Mouse (Mus musculus) left cerebral cortex, adult 2 months (tissue): Measurements from ENCODE around the gene Tenm4. TPM values are rescaled to one million over a fixed set of nuclear protein-coding genes. Genes with fewer than 3 reads are reported as not detected.

ENCODE experiments used
- DNase-seq, 2 experiments: peaks; one replicate each; pipeline ENCODE4 v3.0.0; 2021 to 2022; ENCODE audit warnings: low spot score in 2 of 2, mixed read lengths in 1 of 2; ENCODE audit errors: extremely low spot score in 1 of 2
- H3K27ac ChIP-seq: fragments of 200-600 bp; 2 replicates; pipeline ENCODE4 v1.8.1; 2022
- H3K4me3 ChIP-seq: fragments of 200-600 bp; 2 replicates; pipeline ENCODE4 v1.8.1; 2022
- CTCF ChIP-seq: fragments of 200-600 bp; IDR thresholded peaks from 2 replicates; pipeline ENCODE4 v1.8.1; 2022; ENCODE audit warnings: antibody characterized with exemption, mild to moderate bottlenecking, moderate library complexity
- intact Hi-C: fragments of 180-260 bp; cut with DNase I; formaldehyde crosslinking; loops from one replicate; pipeline ENCODE4 v1.15.1; 2025
- total RNA-seq, 2 experiments: library from RNA; stranded (reverse); gene quantifications; 2 replicates each; pipeline ENCODE4 v1.2.3; 2021

Gene Tenm4
- total RNA-seq, 2 experiments from 2014 or later, result 158 to 160 TPM

GRCm38 (mm10) chr7:96811691-96812090 is 640.6 kb downstream of the Tenm4 start:
- Histone ChIP-seq H3K27ac (no peak overlapping the region), H3K4me3 (no peak overlapping the region)
- no peak for TF ChIP-seq CTCF
- no peak for DNase-seq
- intact Hi-C loops, result no loop called here

GRCm38 (mm10) chr7:96813036-96813435 is 642.0 kb downstream of the Tenm4 start:
- intact Hi-C loops, result no loop called here
- Histone ChIP-seq H3K27ac (peak overlapping the region; percentile 55), H3K4me3 (no peak overlapping the region)
- TF ChIP-seq CTCF, result no peak
- no peak for DNase-seq

- DNase-seq, result no peak
- intact Hi-C loops, result no loop called here
- no peak for TF ChIP-seq CTCF
- H3K27ac ChIP-seq, result peak overlapping the region; percentile 55
- no peak overlapping the region for H3K4me3 ChIP-seq
These were observed 642.7 kb downstream of the Tenm4 start for GRCm38 (mm10) chr7:96813497-96814400.

- Histone ChIP-seq H3K27ac (no peak overlapping the region; the same call in 1 of the 2 replicates), H3K4me3 (no peak overlapping the region)
- intact Hi-C loops, result no loop called here
- no peak for TF ChIP-seq CTCF
- DNase-seq, result no peak
These were observed 643.5 kb downstream of the Tenm4 start for GRCm38 (mm10) chr7:96814581-96814980.

GRCm38 (mm10) chr7:96817030-96817674 is 646.1 kb downstream of the Tenm4 start:
- TF ChIP-seq CTCF, result no peak
- DNase-seq, result no peak
- Histone ChIP-seq H3K4me3 (no peak overlapping the region), H3K27ac (peak overlapping the region; percentile 73)
- intact Hi-C loops, result no loop called here

GRCm38 (mm10) chr7:96818236-96818916 is 647.3 kb downstream of the Tenm4 start:
- peak overlapping the region; percentile 71; the same call in 1 of the 2 replicates for H3K27ac ChIP-seq
- intact Hi-C loops, result no loop called here
- DNase-seq, result no peak

GRCm38 (mm10) chr7:96819538-96819937 is 648.5 kb downstream of the Tenm4 start:
- H3K27ac ChIP-seq, result peak overlapping the region; percentile 61; the same call in 1 of the 2 replicates
- no peak for DNase-seq
- H3K4me3 ChIP-seq, result no peak overlapping the region
- intact Hi-C loops, result no loop called here
- no peak for TF ChIP-seq CTCF

More at GRCm38 (mm10) chr7:96818236-96818916, 647.3 kb downstream of the Tenm4 start:
- no peak overlapping the region for H3K4me3 ChIP-seq
- TF ChIP-seq CTCF, result no peak

- H3K4me3 ChIP-seq, result no peak overlapping the region
- TF ChIP-seq CTCF, result no peak
- no peak for DNase-seq
- intact Hi-C loops, result no loop called here
- H3K27ac ChIP-seq, result peak overlapping the region; percentile 61; the same call in 1 of the 2 replicates
These were observed 649.3 kb downstream of the Tenm4 start for GRCm38 (mm10) chr7:96820343-96820742.

- H3K4me3 ChIP-seq, result no peak overlapping the region
- intact Hi-C loops, result no loop called here
- DNase-seq, result no peak
- TF ChIP-seq CTCF, result no peak
- 0 out of 2 replicates have a peak overlapping the region, but pooled peaks have one; percentile 28 for H3K27ac ChIP-seq
These were observed 655.1 kb downstream of the Tenm4 start for GRCm38 (mm10) chr7:96826101-96826500.

GRCm38 (mm10) chr7:96826672-96827071 is 655.6 kb downstream of the Tenm4 start:
- intact Hi-C loops, result no loop called here
- DNase-seq, result no peak
- no peak for TF ChIP-seq CTCF
- Histone ChIP-seq H3K4me3 (no peak overlapping the region), H3K27ac (no peak overlapping the region)

GRCm38 (mm10) chr7:96832551-96832950 is 661.5 kb downstream of the Tenm4 start:
- peak overlapping the region; percentile 42 for H3K27ac ChIP-seq
- no peak for DNase-seq

GRCm38 (mm10) chr7:96833012-96833411 is 662.0 kb downstream of the Tenm4 start:
- H3K4me3 ChIP-seq, result no peak overlapping the region
- peak overlapping the region; percentile 42 for H3K27ac ChIP-seq
- TF ChIP-seq CTCF, result no peak
- intact Hi-C loops, result no loop called here
- no peak for DNase-seq

More at GRCm38 (mm10) chr7:96832551-96832950, 661.5 kb downstream of the Tenm4 start:
- no peak overlapping the region for H3K4me3 ChIP-seq
- intact Hi-C loops, result no loop called here
- TF ChIP-seq CTCF, result no peak
